Mouse (Mus musculus) midbrain, embryonic 16.5 days (tissue): Measurements from ENCODE around the gene Pnpo. TPM values are rescaled to one million over a fixed set of nuclear protein-coding genes. Genes with fewer than 3 reads are reported as not detected.

Source experiments
- ATAC-seq: fragments of 200-750 bp; cut with Nextera tagmentation; 2 replicates; pipeline ENCODE4 v1.8.0; 2017; ENCODE audit warnings: moderate TSS enrichment
- H3K27ac ChIP-seq: fragments of 300-500 bp; sonication (generic); 2 replicates; pipeline ENCODE4 v1.5.1; 2014; ENCODE audit warnings: mild to moderate bottlenecking, low read length, mixed read lengths
- H3K27me3 ChIP-seq: fragments of 300-500 bp; sonication (generic); 2 replicates; pipeline ENCODE4 v1.6.1; 2014; ENCODE audit warnings: low read depth, low read length, mixed read lengths; ENCODE audit not compliant: control insufficient read depth, insufficient read depth
- H3K36me3 ChIP-seq: fragments of 300-500 bp; sonication (generic); 2 replicates; pipeline ENCODE4 v1.6.1; 2014; ENCODE audit warnings: mild to moderate bottlenecking, low read length, moderate library complexity, mixed read lengths; ENCODE audit not compliant: control insufficient read depth, insufficient read depth
- H3K4me1 ChIP-seq: fragments of 300-500 bp; sonication (generic); 2 replicates; pipeline ENCODE4 v1.6.1; 2014; ENCODE audit warnings: mild to moderate bottlenecking, low read length, mixed read lengths; ENCODE audit not compliant: control insufficient read depth, insufficient read depth
- H3K4me2 ChIP-seq: fragments of 300-500 bp; sonication (generic); 2 replicates; pipeline ENCODE4 v1.6.1; 2014; ENCODE audit warnings: mild to moderate bottlenecking, low read length, mixed read lengths
- H3K4me3 ChIP-seq: fragments of 300-500 bp; sonication (generic); 2 replicates; pipeline ENCODE4 v1.5.1; 2014; ENCODE audit warnings: low read depth, mild to moderate bottlenecking, low read length, moderate library complexity, mixed read lengths
- H3K9ac ChIP-seq: fragments of 300-500 bp; sonication (generic); 2 replicates; pipeline ENCODE4 v1.6.1; 2014; ENCODE audit warnings: low read depth, low read length, mixed read lengths
- H3K9me3 ChIP-seq: fragments of 300-500 bp; sonication (generic); replicated peaks from 2 replicates; pipeline ENCODE4 v1.6.1; 2014; ENCODE audit warnings: mild to moderate bottlenecking, low read length, mixed read lengths; ENCODE audit not compliant: control insufficient read depth, poor library complexity, severe bottlenecking
- WGBS: fragments of 180-500 bp; shearing (Covaris S2); extraction: QIAGEN DNeasy Blood & Tissue Kit; methylation state at CpG from one replicate; pipeline ENCODE4 v1.1.7; 2014; 5-methylcytosine and 5-hydroxymethylcytosine counted together
- polyA plus RNA-seq: library from polyadenylated mRNA; unstranded; fragments of >200 nt; fragmentation: Nextera tagmentation; extraction: Ambion mirVana; gene quantifications from 2 replicates; pipeline ENCODE4 v1.2.1, GENCODE M21; 2015

Gene Pnpo
- polyA plus RNA-seq, 1 experiment from 2014 or later = 32.2 TPM

DNA sequence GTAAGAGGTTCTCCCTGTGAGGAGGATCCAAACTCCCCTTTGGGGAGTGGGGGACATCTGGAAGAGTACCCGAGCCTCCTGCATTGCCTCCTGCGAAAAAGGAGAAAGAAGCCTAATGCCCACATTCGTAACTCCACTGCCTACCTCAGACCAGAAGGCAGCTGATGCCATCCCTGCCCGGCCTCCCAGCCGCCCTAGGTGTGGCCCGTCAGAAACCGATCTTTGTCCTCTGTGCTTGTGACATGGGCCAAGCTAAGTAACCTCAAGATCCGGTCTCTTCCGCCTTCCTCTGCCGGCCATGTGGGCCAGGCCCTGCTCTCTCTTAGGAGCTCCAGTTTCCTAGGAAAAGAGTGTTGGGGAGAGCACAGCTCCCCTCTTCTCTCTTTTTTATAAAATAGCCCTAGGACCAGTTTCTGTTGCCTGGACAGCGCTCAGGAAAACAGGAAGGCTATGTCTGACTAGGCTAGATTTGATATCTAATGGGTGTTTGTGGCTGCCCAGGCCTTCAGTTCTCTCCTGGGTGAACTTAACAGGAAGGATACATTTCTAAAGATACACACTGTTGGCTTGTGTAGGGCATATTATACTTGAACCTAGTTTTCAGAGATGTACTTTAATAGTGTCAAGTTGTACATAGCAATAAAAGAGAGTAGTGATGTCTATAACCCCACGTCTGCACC, 18.2 kb downstream of the Pnpo start:
- no peak overlapping the region for H3K4me3 ChIP-seq
- WGBS = 89% methylated on average over 12 of the region's 12 CpGs
- H3K4me1 ChIP-seq = no peaks in the 10 kb centered on the region
- no peaks in the 10 kb centered on the region for H3K36me3 ChIP-seq
- ATAC-seq = no peak
- H3K9me3 ChIP-seq = no peaks in the 10 kb centered on the region
- no peak overlapping the region for H3K9ac ChIP-seq
- H3K4me2 ChIP-seq = no peak overlapping the region
- no peak overlapping the region for H3K27ac ChIP-seq
- peaks cover 12% of the 10 kb centered on the region for H3K27me3 ChIP-seq

DNA sequence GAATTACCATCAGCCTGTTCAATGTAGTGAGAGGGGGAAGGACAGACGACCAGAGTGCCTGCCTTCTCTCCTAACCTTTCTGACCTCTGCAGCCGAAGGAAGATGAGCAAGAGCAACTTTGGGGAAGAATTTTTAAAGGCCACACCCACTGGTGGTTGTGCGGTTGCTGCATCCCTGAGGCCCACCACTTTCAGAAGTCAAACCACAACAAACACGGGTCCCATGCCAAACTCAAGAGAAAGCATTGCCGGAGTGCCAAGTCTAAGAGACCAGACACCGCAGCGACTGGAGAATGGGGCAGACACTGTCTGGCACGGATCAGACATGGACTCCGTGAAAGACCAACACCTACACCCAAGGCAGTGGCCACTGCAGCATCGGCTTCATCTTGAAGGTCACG, 18.9 kb downstream of the Pnpo start:
- WGBS = 85% methylated on average over 11 of the region's 11 CpGs
- no peaks in the 10 kb centered on the region for H3K9me3 ChIP-seq

DNA sequence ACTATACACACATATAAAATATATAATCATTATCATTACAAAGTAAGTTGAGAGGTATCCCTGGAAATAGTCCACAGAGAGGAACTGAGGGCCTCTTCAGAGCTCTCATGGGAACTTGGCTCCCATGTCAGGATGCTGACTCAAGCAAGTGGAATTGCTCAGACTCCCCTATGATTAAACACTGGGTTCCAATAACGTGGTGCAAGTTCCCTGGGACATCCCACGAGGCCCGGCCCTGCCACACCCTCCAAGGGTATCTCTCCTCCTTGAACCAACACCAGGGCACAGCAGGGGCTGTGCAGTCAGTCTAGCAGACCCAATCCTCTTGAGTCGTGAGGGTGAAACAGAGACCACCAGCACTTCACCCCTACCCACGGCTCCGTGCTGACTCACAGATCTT, 24.8 kb downstream of the Pnpo start:
- Histone ChIP-seq H3K9ac (no peak overlapping the region), H3K4me3 (no peak overlapping the region), H3K4me2 (no peak overlapping the region), H3K27me3 (no peaks in the 10 kb centered on the region), H3K36me3 (no peaks in the 10 kb centered on the region), H3K9me3 (no peaks in the 10 kb centered on the region), H3K27ac (no peak overlapping the region), H3K4me1 (peaks cover 11% of the 10 kb centered on the region)
- ATAC-seq = no peak
- 62% methylated on average over 6 of the region's 6 CpGs for WGBS

More for the DNA sequence above, 18.9 kb downstream of the Pnpo start:
- no peak for ATAC-seq
- Histone ChIP-seq H3K27ac (no peak overlapping the region), H3K9ac (no peak overlapping the region), H3K36me3 (no peaks in the 10 kb centered on the region), H3K27me3 (peaks cover 12% of the 10 kb centered on the region), H3K4me1 (no peaks in the 10 kb centered on the region), H3K4me3 (no peak overlapping the region), H3K4me2 (no peak overlapping the region)

DNA sequence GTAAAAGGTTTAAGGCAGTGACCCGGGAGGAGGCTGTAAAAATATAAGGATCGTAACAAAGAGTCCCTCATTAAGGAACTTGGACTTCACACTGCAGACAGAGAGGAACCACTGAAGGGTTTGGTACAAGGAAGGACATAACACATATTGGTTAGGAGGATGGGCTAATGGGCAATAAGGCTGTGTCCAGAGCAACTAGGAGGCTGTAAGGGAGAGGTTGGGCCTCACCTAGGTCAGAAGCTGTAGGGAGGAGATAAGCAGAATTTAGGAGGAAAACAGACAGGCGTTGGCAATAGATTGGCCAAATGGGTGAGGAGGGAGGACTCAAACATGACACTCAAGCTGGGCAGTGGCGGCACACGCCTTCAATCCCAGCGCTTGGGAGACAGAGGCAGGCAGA, 26.4 kb downstream of the Pnpo start:
- 93% methylated on average over 6 of the region's 6 CpGs for WGBS
- Histone ChIP-seq H3K36me3 (no peaks in the 10 kb centered on the region), H3K27me3 (no peaks in the 10 kb centered on the region), H3K4me2 (no peak overlapping the region), H3K9me3 (no peaks in the 10 kb centered on the region), H3K4me1 (peaks cover 11% of the 10 kb centered on the region), H3K9ac (no peak overlapping the region), H3K4me3 (no peak overlapping the region), H3K27ac (no peak overlapping the region)
- no peak for ATAC-seq

DNA sequence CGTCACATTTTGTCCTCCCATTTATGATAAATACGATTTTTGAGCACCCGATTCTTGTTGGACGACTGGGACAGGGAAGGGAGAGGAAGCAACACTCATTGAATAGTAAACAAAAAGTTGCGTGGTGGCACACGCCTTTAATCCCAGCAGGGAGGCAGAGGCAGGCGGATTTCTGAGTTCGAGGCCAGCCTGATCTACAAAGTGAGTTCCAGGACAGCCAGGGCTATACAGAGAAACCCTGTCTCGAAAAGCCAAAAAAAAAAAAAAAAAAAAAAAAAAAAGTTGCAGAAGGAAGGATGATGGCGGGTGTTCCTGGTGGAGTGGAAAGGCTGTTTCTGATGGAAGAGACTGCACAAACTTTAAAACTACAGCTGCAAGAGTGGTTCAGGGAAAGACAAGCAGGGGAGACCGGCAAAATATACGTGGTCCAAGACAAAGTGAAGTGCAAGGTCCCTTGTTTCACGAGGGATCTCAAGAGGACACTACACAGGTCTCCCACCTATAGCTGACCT, 26.8 kb downstream of the Pnpo start:
- Histone ChIP-seq H3K27ac (peak overlapping the region; percentile 33; the same call in 1 of the 2 replicates), H3K4me2 (peak overlapping the region; percentile 53), H3K36me3 (no peaks in the 10 kb centered on the region), H3K27me3 (no peaks in the 10 kb centered on the region), H3K9me3 (no peaks in the 10 kb centered on the region), H3K4me1 (peaks cover 11% of the 10 kb centered on the region), H3K4me3 (peak overlapping the region; percentile 67), H3K9ac (no peak overlapping the region)
- peak; percentile 12; the same call in 1 of the 2 replicates for ATAC-seq
- WGBS = 38% methylated on average over 13 of the region's 13 CpGs

DNA sequence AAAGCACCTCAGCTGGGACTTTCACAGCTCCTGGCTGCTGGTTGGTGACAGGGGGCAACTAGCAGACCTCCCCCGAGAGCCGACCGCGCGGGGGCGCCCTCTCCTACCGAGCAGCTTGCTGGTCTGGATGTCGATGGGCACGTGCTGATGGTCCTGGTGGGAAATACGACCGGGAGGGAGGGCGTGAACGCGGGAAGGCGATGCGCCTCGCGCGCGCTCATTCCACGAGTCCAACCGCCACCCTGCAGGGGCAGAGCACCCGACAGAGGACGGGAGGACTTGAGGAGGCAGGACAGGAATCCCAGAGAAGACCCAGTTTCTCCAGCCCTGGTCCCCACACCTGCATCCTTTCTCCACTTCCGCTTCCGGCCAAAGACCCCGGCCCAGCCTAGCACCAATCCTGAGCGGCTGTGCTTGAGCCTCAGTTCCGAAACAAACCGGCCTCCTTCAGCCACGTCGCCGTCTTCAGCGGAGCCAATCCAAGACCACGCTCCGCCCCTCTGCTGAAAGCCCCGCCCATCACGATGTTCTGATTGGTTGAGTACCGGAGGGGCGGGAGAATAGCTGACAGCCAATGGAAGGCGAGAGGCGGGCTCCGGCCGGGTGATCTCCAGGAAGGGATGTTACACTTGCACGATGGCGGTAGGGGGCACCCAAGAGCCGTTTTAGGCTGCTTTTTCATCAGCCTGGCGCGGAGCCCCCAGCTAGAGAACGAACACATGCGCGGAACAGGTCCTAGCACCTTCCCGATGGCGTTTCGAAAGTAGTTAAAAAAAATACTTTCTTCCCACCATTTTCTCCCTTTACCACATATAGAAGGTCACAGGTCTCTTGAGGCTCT, 27.5 kb downstream of the Pnpo start, which contains the start of gene Cdk5rap3:
Gene Cdk5rap3 (minus strand): TSS at position 453 of the 841 bp plus-strand sequence.
- H3K4me3 ChIP-seq = peak within 1 kb of the TSS; percentile 67
- H3K4me2 ChIP-seq = peak within 1 kb of the TSS; percentile 99
- H3K27me3 ChIP-seq = no peaks in the 10 kb centered on the region
- ATAC-seq = peak; percentile 99
- WGBS = under 1% methylated on average over 55 of the region's 55 CpGs
- peak within 1 kb of the TSS; percentile 76 for H3K27ac ChIP-seq
- H3K9me3 ChIP-seq = no peaks in the 10 kb centered on the region
- H3K9ac ChIP-seq = peak within 1 kb of the TSS; percentile 78
- 0 out of 2 replicates have a peak, but pooled peaks cover 3% of the 10 kb centered on the region for H3K36me3 ChIP-seq
- H3K4me1 ChIP-seq = peaks cover 11% of the 10 kb centered on the region

DNA sequence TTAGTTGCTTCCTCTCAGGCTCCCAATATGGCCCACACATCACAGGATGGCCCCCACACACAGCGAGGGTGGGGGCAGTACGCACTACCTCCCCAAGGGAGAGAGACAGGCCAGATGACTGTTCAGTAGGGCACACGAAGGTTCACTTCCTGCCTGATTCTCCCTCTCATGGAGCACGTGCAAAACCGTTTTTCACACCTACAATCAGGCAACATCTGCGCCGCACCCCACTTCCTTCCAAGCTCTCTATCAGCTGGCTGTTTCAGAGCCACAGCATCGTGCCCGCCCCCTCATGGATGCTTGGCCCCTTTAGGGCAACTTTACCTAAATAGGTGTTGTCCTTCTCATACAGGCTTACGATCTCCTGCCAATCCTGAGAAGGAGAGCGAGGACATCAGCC, 31.1 kb downstream of the Pnpo start:
- no peak for ATAC-seq
- no peak overlapping the region for H3K27ac ChIP-seq
- no peak overlapping the region for H3K4me2 ChIP-seq
- H3K36me3 ChIP-seq = peaks cover 3% of the 10 kb centered on the region; the same call in 1 of the 2 replicates
- H3K4me1 ChIP-seq = peaks cover 11% of the 10 kb centered on the region
- no peaks in the 10 kb centered on the region for H3K9me3 ChIP-seq
- H3K9ac ChIP-seq = no peak overlapping the region
- no peaks in the 10 kb centered on the region for H3K27me3 ChIP-seq
- H3K4me3 ChIP-seq = no peak overlapping the region
- 86% methylated on average over 11 of the region's 11 CpGs for WGBS

DNA sequence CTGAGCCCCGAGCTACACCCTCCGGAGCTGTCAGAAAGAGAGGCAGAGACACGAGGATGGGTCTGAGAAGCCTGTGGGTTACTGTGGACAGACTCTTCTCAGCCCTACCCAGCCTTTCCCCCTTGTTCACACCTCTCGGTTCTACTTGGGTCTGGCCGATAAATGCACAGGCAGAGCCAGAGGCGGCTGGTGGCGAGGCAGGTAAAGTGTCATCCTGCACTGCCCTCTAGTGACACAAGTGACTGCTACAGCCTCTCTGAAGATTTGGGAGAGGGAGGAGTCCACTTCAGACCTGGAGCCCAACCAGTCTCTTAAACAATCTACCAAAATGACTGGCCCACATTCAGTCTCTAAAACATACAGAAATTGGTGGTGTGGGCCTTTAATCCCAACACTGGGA, 33.8 kb downstream of the Pnpo start:
- H3K4me2 ChIP-seq = no peak overlapping the region
- peaks cover 3% of the 10 kb centered on the region; the same call in 1 of the 2 replicates for H3K36me3 ChIP-seq
- no peaks in the 10 kb centered on the region for H3K9me3 ChIP-seq
- H3K4me3 ChIP-seq = no peak overlapping the region
- no peak overlapping the region for H3K27ac ChIP-seq
- 18% methylated on average over 7 of the region's 7 CpGs for WGBS
- H3K4me1 ChIP-seq = peaks cover 2% of the 10 kb centered on the region
- H3K9ac ChIP-seq = no peak overlapping the region
- peak; percentile 43; the same call in 1 of the 2 replicates for ATAC-seq
- H3K27me3 ChIP-seq = no peaks in the 10 kb centered on the region
